Mouse (Mus musculus): ENCODE measurements around the gene BC034090.

DNA sequence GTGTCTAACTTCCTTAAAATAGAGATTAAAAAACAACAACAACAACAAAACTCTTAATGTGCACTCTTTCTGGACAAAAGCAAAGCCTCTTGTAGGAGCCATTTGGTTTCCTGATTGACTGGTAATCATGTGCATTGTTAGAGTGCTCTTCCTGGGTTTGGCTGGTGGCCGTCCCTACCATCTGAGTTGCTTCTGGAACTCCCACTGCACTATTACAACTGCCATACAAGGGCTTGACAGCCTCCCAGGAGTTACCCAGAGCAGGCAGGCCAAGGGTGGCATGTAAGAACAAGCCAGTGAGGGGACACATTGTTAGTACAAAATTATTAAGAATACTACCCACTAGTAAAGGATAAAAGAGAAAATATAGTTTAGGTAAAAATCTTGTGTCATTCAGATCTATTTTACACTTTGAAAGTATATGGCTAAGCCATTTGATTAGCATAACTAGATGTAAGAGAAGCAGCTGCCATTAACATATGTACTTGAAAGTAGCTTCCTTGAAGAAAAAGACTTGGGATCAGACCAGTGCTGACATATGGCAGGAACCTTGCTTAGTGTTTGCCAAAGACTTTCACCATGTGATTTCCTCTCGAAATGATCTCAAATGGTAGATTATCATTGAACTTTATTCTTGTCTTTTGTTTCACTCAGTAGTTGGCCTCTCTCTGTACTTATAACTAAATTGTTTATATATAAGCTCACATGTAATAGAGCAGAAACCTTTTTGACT, 65.9 kb downstream of the BC034090 start:
- TF ChIP-seq CTCF (conservative IDR thresholded peaks at IDR 0.05; ENCODE audit: insufficient read depth, insufficient read length, low read depth, low read length) (no peak), POLR2A (IDR thresholded peaks at IDR 0.05; ENCODE audit: low read depth, low read length) (no peak)
